Mouse (Mus musculus) hindbrain, postnatal 0 days (tissue): ENCODE data around the gene Mfap1a. TPM values are rescaled to one million over a fixed set of nuclear protein-coding genes. Genes with fewer than 3 reads are reported as not detected.
"Not testable (repeated sequence)": the region's sequence is repeated elsewhere in the genome, so short reads cannot be mapped to it uniquely, and the experiment has no call there.

Experiments
- ATAC-seq: fragments of 200-750 bp; cut with Nextera tagmentation; 2 replicates; pipeline ENCODE4 v1.8.0; 2017; ENCODE audit warnings: mild to moderate bottlenecking, moderate TSS enrichment, moderate library complexity
- DNase-seq: peaks from one replicate; pipeline ENCODE4 v3.0.0-alpha.2; 2015; ENCODE audit warnings: low spot score
- H3K27ac ChIP-seq: fragments of 300-500 bp; sonication (generic); 2 replicates; pipeline ENCODE4 v1.5.1; 2014; ENCODE audit warnings: mild to moderate bottlenecking
- H3K27me3 ChIP-seq: fragments of 300-500 bp; sonication (generic); 2 replicates; pipeline ENCODE4 v1.6.1; 2014; ENCODE audit warnings: low read length, mixed read lengths; ENCODE audit not compliant: insufficient read depth
- H3K36me3 ChIP-seq: fragments of 300-500 bp; sonication (generic); 2 replicates; pipeline ENCODE4 v1.6.1; 2014; ENCODE audit warnings: low read length, mixed read lengths; ENCODE audit not compliant: insufficient read depth
- H3K4me1 ChIP-seq: fragments of 300-500 bp; sonication (generic); 2 replicates; pipeline ENCODE4 v1.6.1; 2014; ENCODE audit warnings: antibody characterized with exemption, low read length, mixed read lengths; ENCODE audit not compliant: insufficient read depth
- H3K4me2 ChIP-seq: fragments of 300-500 bp; sonication (generic); 2 replicates; pipeline ENCODE4 v1.6.1; 2014; ENCODE audit warnings: low read depth, mild to moderate bottlenecking, low read length, moderate library complexity, mixed read lengths
- H3K4me3 ChIP-seq: fragments of 300-500 bp; sonication (generic); 2 replicates; pipeline ENCODE4 v1.5.1; 2014; ENCODE audit warnings: low read length
- H3K9ac ChIP-seq: fragments of 300-500 bp; sonication (generic); replicated peaks from 2 replicates; pipeline ENCODE4 v1.6.1; 2014; ENCODE audit warnings: mild to moderate bottlenecking, low read length, moderate library complexity, mixed read lengths
- H3K9me3 ChIP-seq: fragments of 300-500 bp; sonication (generic); 2 replicates; pipeline ENCODE4 v1.6.1; 2016; ENCODE audit warnings: low read length, mixed read lengths
- CTCF ChIP-seq: IDR thresholded peaks from 2 replicates; pipeline ENCODE4 v1.5.1; 2016; ENCODE audit warnings: antibody characterized with exemption, control low read depth, low read depth
- WGBS: fragments of 180-500 bp; shearing (Covaris S2); extraction: QIAGEN DNeasy Blood & Tissue Kit; methylation state at CpG from one replicate; pipeline ENCODE4 v1.1.7; 2014; 5-methylcytosine and 5-hydroxymethylcytosine counted together
- polyA plus RNA-seq: library from polyadenylated mRNA; unstranded; fragments of >200 nt; fragmentation: Nextera tagmentation; extraction: Ambion mirVana; gene quantifications from 2 replicates; pipeline ENCODE4 v1.2.1, GENCODE M21; 2015
- total RNA-seq: library from RNA; depleted of rRNA; stranded (reverse); fragments of >200 nt; gene quantifications from 2 replicates; pipeline ENCODE4 v1.2.3, GENCODE M21; 2014; rRNA removed

Mfap1a gene
- 12.0 and 14.4 TPM in 2 replicates for total RNA-seq
- 21.3 and 21.5 TPM in 2 replicates for polyA plus RNA-seq

- Histone ChIP-seq H3K4me2 (peak within 1 kb of the TSS; percentile 63), H3K4me3 (peak within 1 kb of the TSS; percentile 53), H3K27ac (peak within 1 kb of the TSS; percentile 41; the same call in 1 of the 2 replicates), H3K9ac (peak within 1 kb of the TSS; percentile 42; the same call in 1 of the 2 replicates)
- not testable (repeated sequence) for H3K36me3 ChIP-seq, H3K27me3 ChIP-seq, H3K9me3 ChIP-seq, H3K4me1 ChIP-seq
- 5% methylated on average over 40 of the region's 42 CpGs for WGBS
- ATAC-seq (peak; percentile 96), DNase-seq (peak; percentile 93)
- peak; percentile 52 for TF ChIP-seq CTCF
Observed at GRCm38 (mm10) chr2:121505942-121506882, at the start of gene Mfap1a, which contains the start of gene Wdr76. Gene Mfap1a, minus strand, starts transcription at chr2:121506665. Gene Wdr76, plus strand, starts transcription at chr2:121506723.

GRCm38 (mm10) chr2:121551271-121551670 lies 44.8 kb upstream of the Mfap1a start:
- no peak overlapping the region for H3K4me2 ChIP-seq
- DNase-seq (no peak), ATAC-seq (no peak)
- no peak for TF ChIP-seq CTCF
- H3K9ac ChIP-seq: no peak overlapping the region
- H3K4me1 ChIP-seq: no peaks in the 10 kb centered on the region
- H3K27ac ChIP-seq: no peak overlapping the region
- no peak overlapping the region for H3K4me3 ChIP-seq
- 82% methylated on average over 8 of the region's 8 CpGs for WGBS
- H3K9me3 ChIP-seq: no peaks in the 10 kb centered on the region
- peaks cover 13% of the 10 kb centered on the region for H3K36me3 ChIP-seq
- H3K27me3 ChIP-seq: no peaks in the 10 kb centered on the region

- no peak for TF ChIP-seq CTCF
- peaks cover 13% of the 10 kb centered on the region for H3K36me3 ChIP-seq
- WGBS: 91% methylated on average over 6 of the region's 6 CpGs
Observed at GRCm38 (mm10) chr2:121549630-121550029, 43.2 kb upstream of the Mfap1a start.

GRCm38 (mm10) chr2:121544829-121545228 lies 38.4 kb upstream of the Mfap1a start:
- ATAC-seq: no peak
- H3K9ac ChIP-seq: no peak overlapping the region
- peaks cover 13% of the 10 kb centered on the region for H3K36me3 ChIP-seq
- no peak overlapping the region for H3K4me2 ChIP-seq
- DNase-seq: no peak
- no peaks in the 10 kb centered on the region for H3K9me3 ChIP-seq
- TF ChIP-seq CTCF: no peak; the same call in 1 of the 2 replicates
- no peak overlapping the region for H3K27ac ChIP-seq
- no peak overlapping the region for H3K4me3 ChIP-seq
- no peaks in the 10 kb centered on the region for H3K4me1 ChIP-seq
- no peaks in the 10 kb centered on the region for H3K27me3 ChIP-seq
- WGBS: 87% methylated on average over 3 of the region's 3 CpGs

More at GRCm38 (mm10) chr2:121549630-121550029, 43.2 kb upstream of the Mfap1a start:
- Histone ChIP-seq H3K27ac (no peak overlapping the region), H3K4me2 (no peak overlapping the region), H3K4me3 (no peak overlapping the region), H3K9ac (no peak overlapping the region), H3K27me3 (no peaks in the 10 kb centered on the region), H3K4me1 (no peaks in the 10 kb centered on the region), H3K9me3 (no peaks in the 10 kb centered on the region)
- no peak for ATAC-seq
- DNase-seq: no peak

GRCm38 (mm10) chr2:121525056-121525455 lies 18.6 kb upstream of the Mfap1a start:
- ATAC-seq (no peak), DNase-seq (no peak)
- no peak for TF ChIP-seq CTCF
- Histone ChIP-seq H3K9me3 (no peaks in the 10 kb centered on the region), H3K4me2 (no peak overlapping the region), H3K27me3 (no peaks in the 10 kb centered on the region), H3K4me1 (no peaks in the 10 kb centered on the region), H3K36me3 (no peaks in the 10 kb centered on the region), H3K4me3 (no peak overlapping the region), H3K9ac (no peak overlapping the region), H3K27ac (no peak overlapping the region)
- WGBS: 91% methylated on average over 2 of the region's 2 CpGs

GRCm38 (mm10) chr2:121522830-121523229 lies 16.4 kb upstream of the Mfap1a start:
- H3K36me3 ChIP-seq, H3K4me3 ChIP-seq, H3K27me3 ChIP-seq, DNase-seq, H3K4me2 ChIP-seq, H3K27ac ChIP-seq, ATAC-seq, H3K9me3 ChIP-seq, H3K4me1 ChIP-seq, H3K9ac ChIP-seq: not testable (repeated sequence)
- WGBS: 97% methylated on average over 3 of the region's 3 CpGs

GRCm38 (mm10) chr2:121522006-121522405 lies 15.5 kb upstream of the Mfap1a start:
- Histone ChIP-seq H3K27ac (no peak overlapping the region), H3K4me1 (no peaks in the 10 kb centered on the region), H3K36me3 (no peaks in the 10 kb centered on the region), H3K9me3 (no peaks in the 10 kb centered on the region), H3K4me3 (no peak overlapping the region), H3K4me2 (no peak overlapping the region), H3K9ac (no peak overlapping the region), H3K27me3 (no peaks in the 10 kb centered on the region)
- no peak for ATAC-seq
- no peak for TF ChIP-seq CTCF
- DNase-seq: no peak
- WGBS: 87% methylated on average over 2 of the region's 2 CpGs

- not testable (repeated sequence) for H3K4me3 ChIP-seq, DNase-seq, ATAC-seq, H3K4me1 ChIP-seq, H3K27ac ChIP-seq, H3K9me3 ChIP-seq, H3K4me2 ChIP-seq, H3K36me3 ChIP-seq, H3K27me3 ChIP-seq, H3K9ac ChIP-seq
- 96% methylated on average over 4 of the region's 4 CpGs for WGBS
Observed at GRCm38 (mm10) chr2:121518711-121519110, 12.2 kb upstream of the Mfap1a start.
